Mouse (Mus musculus) G1E (cell line): Measurements from ENCODE around the gene Vmn1r85. TPM values are rescaled to one million over a fixed set of nuclear protein-coding genes. Genes with fewer than 3 reads are reported as not detected.
A peak's percentile ranks its signal among the peaks of the same experiment; 100 is the strongest.
"Not testable (repeated sequence)": the region's sequence is repeated elsewhere in the genome, so short reads cannot be mapped to it uniquely, and the experiment has no call there.

Experiments
- ATAC-seq: 2 replicates; pipeline ENCODE4 v1.8.0; 2016; ENCODE audit warnings: mild to moderate bottlenecking; ENCODE audit not compliant: insufficient number of reproducible peaks, poor library complexity, low FRiP score, severe bottlenecking; ENCODE audit errors: extremely low read depth
- DNase-seq: peaks from one replicate; pipeline ENCODE4 v3.0.0; 2012; ENCODE audit warnings: low spot score
- H3K27me3 ChIP-seq: 2 replicates; pipeline ENCODE4 v1.6.1; 2012; ENCODE audit warnings: mild to moderate bottlenecking, low read length, inconsistent platforms; ENCODE audit not compliant: insufficient read depth
- H3K36me3 ChIP-seq: replicated peaks from 2 replicates; pipeline ENCODE3; 2012; ENCODE audit warnings: mild to moderate bottlenecking, inconsistent platforms
- H3K4me1 ChIP-seq: 2 replicates; pipeline ENCODE4 v1.6.1; 2012; ENCODE audit warnings: low read depth, low read length, inconsistent platforms, mixed read lengths; ENCODE audit not compliant: insufficient read depth
- H3K4me3 ChIP-seq: 2 replicates; pipeline ENCODE4 v1.5.1; 2012; ENCODE audit warnings: low read depth, mild to moderate bottlenecking, inconsistent platforms, low read length, moderate library complexity, mixed read lengths
- H3K9me3 ChIP-seq: replicated peaks from 2 replicates; pipeline ENCODE4 v1.6.1; 2012; ENCODE audit warnings: inconsistent platforms
- CTCF ChIP-seq: IDR thresholded peaks from 2 replicates; pipeline ENCODE4 v1.5.1; 2012; ENCODE audit warnings: low read depth, low read length, inconsistent platforms, mixed read lengths
- GATA1 ChIP-seq: IDR thresholded peaks from 2 replicates; pipeline ENCODE4 v1.6.1; 2012; ENCODE audit warnings: borderline replicate concordance, low read length, inconsistent platforms, mixed read lengths
- GATA2 ChIP-seq: IDR thresholded peaks from 2 replicates; pipeline ENCODE4 v1.6.1; 2012; ENCODE audit warnings: low read depth, low read length, inconsistent platforms, borderline replicate concordance
- POLR2AphosphoS5 ChIP-seq: IDR thresholded peaks from 2 replicates; pipeline ENCODE4 v1.6.1; 2012; ENCODE audit warnings: low read depth, low read length, inconsistent platforms; ENCODE audit not compliant: insufficient replicate concordance
- TAL1 ChIP-seq: conservative IDR thresholded peaks from 2 replicates; pipeline ENCODE4 v1.6.1; 2012; ENCODE audit warnings: low read depth, low read length, inconsistent platforms, mixed read lengths
- polyA plus RNA-seq: library from polyadenylated mRNA; stranded (reverse); fragments of >175 nt; gene quantifications from 2 replicates; pipeline ENCODE4 v1.2.3, GENCODE M21; 2012
- total RNA-seq, 2 experiments: library from RNA; stranded (forward) in 1 of 2; stranded (reverse) in 1 of 2; fragments of 200-1000 nt in 1 of 2; fragments of >200 nt in 1 of 2; fragmentation: Nextera tagmentation in 1 of 2; gene quantifications; 2 replicates each; pipeline ENCODE4 v1.2.3; 2014 to 2017

The Vmn1r85 gene
- total RNA-seq (2014; fragmentation: Nextera tagmentation) (not detected in 2 replicates), total RNA-seq (2017) (under 0.01 and 0.44 TPM in 2 replicates), polyA plus RNA-seq (not detected in 2 replicates)

DNA sequence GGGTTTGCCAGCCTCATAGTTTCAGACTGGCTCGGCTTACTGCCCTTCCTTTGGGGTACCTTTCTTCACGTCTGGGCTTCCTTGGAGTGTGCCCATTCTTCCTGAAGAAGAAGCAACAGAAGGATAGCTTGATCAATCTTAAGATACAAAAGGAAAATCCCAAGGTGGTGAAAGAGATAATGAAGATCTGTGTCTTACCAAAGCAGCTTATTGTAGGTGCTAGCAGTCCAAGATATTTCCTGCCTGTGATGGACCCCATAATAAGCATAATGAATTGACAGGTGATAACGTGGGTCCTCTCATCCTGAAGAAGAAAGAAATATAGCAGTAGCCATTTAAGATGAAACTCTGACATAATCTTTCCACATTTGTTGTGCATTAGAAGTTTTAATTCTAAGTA, at the start of gene Vmn1r85:
TSS of gene Vmn1r85 (minus strand) at position 101 of the 400 bp plus-strand sequence.
- TF ChIP-seq TAL1 (no peak), GATA2 (no peak), POLR2AphosphoS5 (no peak), CTCF (no peak), GATA1 (no peak)
- no peak within 1 kb of the TSS for H3K4me3 ChIP-seq
- H3K27me3 ChIP-seq = no peaks in the 10 kb centered on the region; the same call in 1 of the 2 replicates
- no peaks in the 10 kb centered on the region for H3K4me1 ChIP-seq
- ATAC-seq (no peak), DNase-seq (no peak)
- no peaks in the 10 kb centered on the region for H3K9me3 ChIP-seq
- no peaks in the 10 kb centered on the region for H3K36me3 ChIP-seq

DNA sequence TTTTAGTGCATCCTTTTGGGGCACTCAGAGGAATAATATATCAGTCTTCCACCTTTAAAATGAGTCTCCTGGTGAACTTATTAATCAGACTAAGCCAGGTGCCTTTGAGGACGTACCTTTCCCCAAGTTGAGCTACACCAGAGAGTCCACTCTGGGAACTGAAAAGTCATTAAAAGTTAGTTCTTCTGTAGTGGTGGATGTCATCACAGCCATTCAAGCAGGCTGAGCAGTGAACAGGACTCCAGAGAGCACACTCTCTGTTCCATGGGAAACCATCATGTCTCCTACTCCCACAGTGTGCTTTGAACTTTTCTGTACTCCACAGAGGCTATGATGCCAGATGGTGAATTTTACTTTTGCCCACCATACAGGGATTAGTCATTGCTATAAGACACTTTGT, 45.1 kb upstream of the Vmn1r85 start, which contains the start of gene Vmn1r87:
TSS of gene Vmn1r87 (minus strand) at position 101 of the 400 bp plus-strand sequence.
- Histone ChIP-seq H3K4me3 (no peak within 1 kb of the TSS), H3K4me1 (no peaks in the 10 kb centered on the region), H3K36me3 (no peaks in the 10 kb centered on the region), H3K9me3 (no peaks in the 10 kb centered on the region), H3K27me3 (no peaks in the 10 kb centered on the region)
- no peak for TF ChIP-seq TAL1
- no peak for TF ChIP-seq GATA2
- no peak for TF ChIP-seq POLR2AphosphoS5
- no peak for TF ChIP-seq GATA1
- no peak for TF ChIP-seq CTCF
- no peak for ATAC-seq
- no peak for DNase-seq

DNA sequence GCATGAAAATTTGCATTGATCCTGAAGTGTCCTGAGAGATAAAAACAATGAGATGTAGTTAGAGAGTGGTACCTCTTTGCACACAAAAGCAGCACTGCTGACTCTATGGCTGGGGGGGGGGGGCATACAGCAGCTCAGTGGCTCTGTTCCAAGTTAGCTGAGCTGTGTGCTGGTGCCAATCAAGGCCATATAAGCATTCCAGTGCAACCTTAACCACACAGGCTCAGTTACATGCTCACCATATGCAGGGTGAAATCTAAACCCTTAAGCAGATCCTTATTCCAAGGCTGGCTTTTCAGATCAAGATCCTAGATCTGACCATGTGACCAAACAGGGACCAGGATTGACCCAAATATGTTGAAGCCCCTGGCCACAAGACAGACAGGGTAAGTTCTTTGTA, 42.4 kb upstream of the Vmn1r85 start:
- no peaks in the 10 kb centered on the region for H3K4me1 ChIP-seq
- H3K9me3 ChIP-seq = no peaks in the 10 kb centered on the region
- H3K36me3 ChIP-seq = no peaks in the 10 kb centered on the region
- no peak for DNase-seq
- H3K4me3 ChIP-seq = no peak overlapping the region
- no peak for ATAC-seq
- TF ChIP-seq CTCF (no peak), GATA1 (no peak), GATA2 (no peak), POLR2AphosphoS5 (no peak), TAL1 (no peak)
- H3K27me3 ChIP-seq = no peaks in the 10 kb centered on the region

DNA sequence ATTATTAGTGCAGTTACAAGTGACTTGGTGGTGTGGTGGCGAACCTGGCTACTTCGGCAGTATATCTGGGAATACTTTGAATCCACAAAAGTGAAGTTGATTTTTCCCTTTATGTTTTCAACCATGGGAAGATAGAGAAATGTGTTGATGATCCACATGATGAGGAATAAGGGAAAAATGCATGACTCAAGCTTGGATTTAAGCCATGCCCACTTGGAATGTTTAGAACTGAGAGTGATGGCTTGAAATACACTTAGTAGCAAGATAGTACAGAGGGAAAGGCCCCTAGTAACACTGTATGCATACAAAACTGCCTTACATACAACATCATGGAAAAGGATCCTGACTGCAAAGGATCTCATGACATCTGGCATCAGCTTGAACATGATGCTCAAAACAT, 36.9 kb upstream of the Vmn1r85 start:
- ATAC-seq (no peak), DNase-seq (no peak)
- H3K36me3 ChIP-seq = no peaks in the 10 kb centered on the region
- TF ChIP-seq CTCF (no peak), POLR2AphosphoS5 (no peak), TAL1 (no peak), GATA2 (no peak), GATA1 (no peak)
- no peak overlapping the region for H3K4me3 ChIP-seq
- no peaks in the 10 kb centered on the region for H3K9me3 ChIP-seq
- no peaks in the 10 kb centered on the region for H3K4me1 ChIP-seq
- no peaks in the 10 kb centered on the region for H3K27me3 ChIP-seq

DNA sequence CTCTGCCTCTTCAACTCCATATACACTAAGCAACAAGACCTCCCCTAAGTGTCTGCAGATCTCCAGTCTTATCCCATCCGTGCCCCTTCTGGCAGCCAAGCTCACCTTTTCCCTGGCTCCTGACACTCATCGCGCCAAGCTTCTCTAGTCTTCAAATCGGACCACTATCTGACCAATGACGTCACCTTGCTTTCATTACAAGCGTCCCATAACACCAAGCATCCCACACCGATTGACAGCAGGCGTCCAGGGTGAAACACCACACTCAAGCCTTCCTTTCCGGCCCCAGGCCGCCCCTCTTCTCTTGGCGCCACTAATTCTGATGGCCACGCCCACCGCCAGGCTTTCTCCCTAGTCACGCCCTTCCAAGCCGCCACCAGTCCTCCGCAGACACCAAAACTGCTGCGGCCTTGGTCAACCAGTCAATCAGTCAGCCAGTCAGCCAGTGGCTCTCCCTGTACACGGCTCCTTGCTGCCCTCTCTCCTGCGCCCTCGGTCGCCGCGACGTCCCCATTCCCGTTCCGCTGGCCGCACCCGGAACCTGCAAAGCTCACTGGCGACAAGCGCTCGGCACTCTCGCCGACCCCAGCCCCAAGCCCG, 28.7 kb upstream of the Vmn1r85 start:
- H3K9me3 ChIP-seq, DNase-seq: not testable (repeated sequence)
- peak; percentile 98 for ATAC-seq

DNA sequence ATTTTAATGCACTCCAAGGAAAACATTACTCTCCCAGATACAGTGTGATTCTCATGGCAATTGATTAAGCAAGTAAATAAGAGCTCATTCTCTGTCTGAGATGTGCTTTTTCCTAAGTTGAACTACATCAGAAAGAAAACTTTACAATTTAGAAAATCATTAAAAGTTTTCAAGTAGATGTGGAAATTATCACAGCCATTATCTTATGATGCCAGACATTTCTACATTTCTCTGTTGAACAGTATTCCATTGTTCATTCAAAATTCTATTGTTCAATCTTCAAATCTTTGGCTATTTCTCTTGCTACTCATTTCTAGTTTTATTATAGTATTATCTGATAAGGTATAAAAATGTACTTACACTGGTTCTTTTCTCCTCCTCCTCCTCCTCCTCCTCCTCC, 24.8 kb upstream of the Vmn1r85 start, which contains the start of gene Vmn1r86:
TSS of gene Vmn1r86 (minus strand) at position 101 of the 400 bp plus-strand sequence.
- ATAC-seq (no peak), DNase-seq (no peak)
- H3K4me3 ChIP-seq = no peak within 1 kb of the TSS
- H3K36me3 ChIP-seq = no peaks in the 10 kb centered on the region
- no peaks in the 10 kb centered on the region for H3K9me3 ChIP-seq
- no peak for TF ChIP-seq TAL1
- TF ChIP-seq GATA1 = no peak
- TF ChIP-seq CTCF = no peak
- TF ChIP-seq POLR2AphosphoS5 = no peak
- TF ChIP-seq GATA2 = no peak
- H3K4me1 ChIP-seq = no peaks in the 10 kb centered on the region
- no peaks in the 10 kb centered on the region for H3K27me3 ChIP-seq

More for the DNA sequence above, 28.7 kb upstream of the Vmn1r85 start:
- peak overlapping the region; percentile 67 for H3K4me3 ChIP-seq
- H3K27me3 ChIP-seq, H3K4me1 ChIP-seq, H3K36me3 ChIP-seq: not testable (repeated sequence)
